Mouse (Mus musculus): ENCODE measurements around the gene Adgrf1. TPM values are rescaled to one million over a fixed set of nuclear protein-coding genes. Genes with fewer than 3 reads are reported as not detected.
A peak's percentile ranks its signal among the peaks of the same experiment; 100 is the strongest.

Gene Adgrf1
- polyA plus RNA-seq, 1 experiment from 2014 or later, result not detected

- 38% methylated on average over 5 of the region's 5 CpGs for WGBS
- no peak overlapping the region for H3K27ac ChIP-seq (replicated peaks)
- no peaks in the 10 kb centered on the region for H3K27me3 ChIP-seq (replicated peaks; ENCODE audit: low read depth, poor library complexity, severe bottlenecking)
- H3K4me3 ChIP-seq, result no peak overlapping the region
- no peak for DNase-seq (ENCODE audit: low spot score)
- H3K9me3 ChIP-seq, result no peaks in the 10 kb centered on the region
- H3K4me1 ChIP-seq, result peaks cover 26% of the 10 kb centered on the region
- H3K36me3 ChIP-seq (replicated peaks), result no peaks in the 10 kb centered on the region
Measured at GRCm38 (mm10) chr17:43251249-43252125, 18.6 kb upstream of the Adgrf1 start.

DNA sequence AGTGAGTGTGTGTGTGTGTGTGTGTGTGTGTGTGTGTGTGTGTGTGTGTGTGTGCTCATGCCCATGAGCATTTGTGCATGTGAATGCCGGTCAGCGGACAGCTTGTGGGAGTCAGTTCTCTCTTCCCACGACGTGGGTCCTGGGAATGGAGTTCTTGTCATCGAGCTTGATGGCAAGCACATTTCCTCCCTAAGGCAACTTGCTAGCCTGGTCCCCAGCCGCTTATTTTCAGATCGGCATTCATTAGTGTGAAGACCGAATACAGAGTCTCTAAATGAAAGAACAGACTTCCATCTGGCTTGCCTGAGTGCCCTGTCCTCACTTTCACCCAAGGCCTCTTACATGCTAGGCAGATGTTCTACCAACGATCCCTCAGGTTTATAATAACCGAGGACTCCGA lies 17.3 kb upstream of the Adgrf1 start:
- no peak overlapping the region for H3K4me3 ChIP-seq
- H3K9me3 ChIP-seq, result no peaks in the 10 kb centered on the region
- no peak overlapping the region for H3K27ac ChIP-seq (replicated peaks)
- H3K36me3 ChIP-seq (replicated peaks), result no peaks in the 10 kb centered on the region
- no peak for DNase-seq (ENCODE audit: low spot score)
- peaks cover 29% of the 10 kb centered on the region for H3K4me1 ChIP-seq
- no peaks in the 10 kb centered on the region for H3K27me3 ChIP-seq (replicated peaks; ENCODE audit: low read depth, poor library complexity, severe bottlenecking)
- WGBS, result 64% methylated on average over 11 of the region's 11 CpGs

- 56% methylated on average over 3 of the region's 3 CpGs for WGBS
- H3K9me3 ChIP-seq, result no peaks in the 10 kb centered on the region
- H3K4me3 ChIP-seq, result no peak overlapping the region
Measured at GRCm38 (mm10) chr17:43254261-43254660, 15.9 kb upstream of the Adgrf1 start.

GRCm38 (mm10) chr17:43256536-43257135 lies 13.5 kb upstream of the Adgrf1 start:
- DNase-seq (ENCODE audit: low spot score), result no peak

More at GRCm38 (mm10) chr17:43254261-43254660, 15.9 kb upstream of the Adgrf1 start:
- Histone ChIP-seq H3K27me3 (replicated peaks; ENCODE audit: low read depth, poor library complexity, severe bottlenecking) (no peaks in the 10 kb centered on the region), H3K4me1 (peaks cover 29% of the 10 kb centered on the region), H3K27ac (replicated peaks) (no peak overlapping the region), H3K36me3 (replicated peaks) (no peaks in the 10 kb centered on the region)
- no peak for DNase-seq (ENCODE audit: low spot score)

DNA sequence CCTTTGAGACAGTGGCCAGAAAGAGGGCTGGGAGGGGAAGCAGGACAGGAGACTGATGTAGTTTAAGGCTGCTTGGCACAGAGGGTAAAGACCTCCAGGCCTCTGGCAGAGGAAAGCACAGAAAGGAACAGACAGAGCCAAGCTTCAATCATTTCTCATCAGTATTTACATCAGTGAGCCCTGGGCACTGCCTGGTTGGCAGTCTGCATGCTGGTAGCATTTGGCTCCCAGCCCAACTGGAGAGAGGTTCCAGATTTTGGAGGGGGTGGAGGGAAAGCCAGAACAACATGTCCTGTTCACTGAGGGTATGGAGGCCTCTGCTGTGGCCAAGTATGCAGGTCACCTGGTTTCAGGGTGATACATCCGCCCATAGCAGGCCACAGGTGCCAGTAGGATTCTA lies 12.4 kb upstream of the Adgrf1 start:
- 83% methylated on average over 1 of the region's 1 CpGs for WGBS
- Histone ChIP-seq H3K4me3 (no peak overlapping the region), H3K9me3 (peaks cover 6% of the 10 kb centered on the region; the same call in 1 of the 2 replicates)

More at GRCm38 (mm10) chr17:43256536-43257135, 13.5 kb upstream of the Adgrf1 start:
- no peaks in the 10 kb centered on the region for H3K36me3 ChIP-seq (replicated peaks)
- no peaks in the 10 kb centered on the region for H3K27me3 ChIP-seq (replicated peaks; ENCODE audit: low read depth, poor library complexity, severe bottlenecking)
- no peak overlapping the region for H3K27ac ChIP-seq (replicated peaks)
- peaks cover 18% of the 10 kb centered on the region for H3K4me1 ChIP-seq
- no peak overlapping the region for H3K4me3 ChIP-seq
- no peaks in the 10 kb centered on the region for H3K9me3 ChIP-seq
- WGBS, result 69% methylated on average over 12 of the region's 12 CpGs

GRCm38 (mm10) chr17:43261937-43262336 lies 8.2 kb upstream of the Adgrf1 start:
- no peaks in the 10 kb centered on the region for H3K27me3 ChIP-seq (replicated peaks; ENCODE audit: low read depth, poor library complexity, severe bottlenecking)
- H3K36me3 ChIP-seq (replicated peaks), result no peaks in the 10 kb centered on the region
- peaks cover 6% of the 10 kb centered on the region; the same call in 1 of the 2 replicates for H3K9me3 ChIP-seq
- 97% methylated on average over 5 of the region's 5 CpGs for WGBS
- H3K4me1 ChIP-seq, result 0 out of 2 replicates have a peak, but pooled peaks cover 5% of the 10 kb centered on the region
- H3K4me3 ChIP-seq, result no peak overlapping the region
- no peak for DNase-seq (ENCODE audit: low spot score)
- H3K27ac ChIP-seq (replicated peaks), result no peak overlapping the region

More for the DNA sequence above, 12.4 kb upstream of the Adgrf1 start:
- Histone ChIP-seq H3K27me3 (replicated peaks; ENCODE audit: low read depth, poor library complexity, severe bottlenecking) (no peaks in the 10 kb centered on the region), H3K27ac (replicated peaks) (no peak overlapping the region), H3K4me1 (peaks cover 11% of the 10 kb centered on the region), H3K36me3 (replicated peaks) (no peaks in the 10 kb centered on the region)
- no peak for DNase-seq (ENCODE audit: low spot score)

DNA sequence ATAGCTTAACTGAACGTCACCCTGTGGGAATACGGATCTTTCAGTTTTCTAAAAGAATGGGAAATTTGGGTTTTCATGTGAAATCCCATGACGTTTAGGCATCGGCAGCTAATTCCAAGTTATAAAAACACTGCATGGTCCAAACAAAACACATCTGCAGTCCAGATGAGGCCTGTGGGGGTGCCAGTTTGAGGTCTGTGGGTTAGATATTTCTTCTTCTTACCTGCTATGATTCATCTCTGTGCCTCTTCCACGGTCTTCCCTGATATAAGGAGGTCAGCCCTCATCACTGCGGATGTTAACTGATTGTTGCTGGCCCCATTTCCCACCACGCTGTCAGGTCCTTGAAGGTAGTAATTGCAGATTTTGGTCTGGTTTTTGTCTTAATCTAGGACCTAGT lies 5.4 kb upstream of the Adgrf1 start:
- H3K4me3 ChIP-seq, result no peak overlapping the region
- no peaks in the 10 kb centered on the region for H3K36me3 ChIP-seq (replicated peaks)
- H3K9me3 ChIP-seq, result peaks cover 6% of the 10 kb centered on the region; the same call in 1 of the 2 replicates
- H3K27ac ChIP-seq (replicated peaks), result no peak overlapping the region
- DNase-seq (ENCODE audit: low spot score), result no peak
- H3K27me3 ChIP-seq (replicated peaks; ENCODE audit: low read depth, poor library complexity, severe bottlenecking), result no peaks in the 10 kb centered on the region
- H3K4me1 ChIP-seq, result 0 out of 2 replicates have a peak, but pooled peaks cover 5% of the 10 kb centered on the region
- WGBS, result 67% methylated on average over 7 of the region's 7 CpGs

- H3K4me1 ChIP-seq, result peaks cover 5% of the 10 kb centered on the region; the same call in 1 of the 2 replicates
- no peak overlapping the region for H3K27ac ChIP-seq (replicated peaks)
- H3K27me3 ChIP-seq (replicated peaks; ENCODE audit: low read depth, poor library complexity, severe bottlenecking), result no peaks in the 10 kb centered on the region
- 28% methylated on average over 26 of the region's 26 CpGs for WGBS
- no peaks in the 10 kb centered on the region for H3K36me3 ChIP-seq (replicated peaks)
- peaks cover 6% of the 10 kb centered on the region; the same call in 1 of the 2 replicates for H3K9me3 ChIP-seq
- peak; percentile 86 for DNase-seq (ENCODE audit: low spot score)
- peak overlapping the region; percentile 21; the same call in 1 of the 2 replicates for H3K4me3 ChIP-seq
Measured at GRCm38 (mm10) chr17:43265178-43265837, 4.8 kb upstream of the Adgrf1 start.

DNA sequence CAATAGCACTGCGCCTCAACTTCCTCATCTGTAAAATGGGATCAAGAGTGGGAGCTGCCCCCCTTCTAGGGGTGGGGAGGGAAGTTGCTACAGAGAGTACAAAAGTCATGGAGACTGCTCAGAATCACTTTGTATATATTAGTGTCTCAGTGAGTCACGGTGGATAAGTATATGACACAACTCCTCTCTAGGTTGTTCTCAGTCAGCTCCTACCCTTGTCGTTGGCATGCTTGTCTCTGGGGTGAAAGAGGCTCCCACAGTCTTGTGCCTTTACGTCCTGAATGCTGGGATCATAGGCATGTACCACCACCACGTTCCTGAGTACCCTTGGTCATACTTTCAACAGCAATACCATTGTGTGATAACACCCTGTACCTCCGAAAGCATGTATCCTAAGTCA lies 4.2 kb upstream of the Adgrf1 start:
- no peaks in the 10 kb centered on the region for H3K27me3 ChIP-seq (replicated peaks; ENCODE audit: low read depth, poor library complexity, severe bottlenecking)
- no peak overlapping the region for H3K4me3 ChIP-seq
- H3K27ac ChIP-seq (replicated peaks), result no peak overlapping the region
- H3K9me3 ChIP-seq, result peaks cover 6% of the 10 kb centered on the region; the same call in 1 of the 2 replicates
- DNase-seq (ENCODE audit: low spot score), result no peak
- H3K36me3 ChIP-seq (replicated peaks), result no peaks in the 10 kb centered on the region
- 93% methylated on average over 6 of the region's 6 CpGs for WGBS
- H3K4me1 ChIP-seq, result peaks cover 5% of the 10 kb centered on the region; the same call in 1 of the 2 replicates

DNA sequence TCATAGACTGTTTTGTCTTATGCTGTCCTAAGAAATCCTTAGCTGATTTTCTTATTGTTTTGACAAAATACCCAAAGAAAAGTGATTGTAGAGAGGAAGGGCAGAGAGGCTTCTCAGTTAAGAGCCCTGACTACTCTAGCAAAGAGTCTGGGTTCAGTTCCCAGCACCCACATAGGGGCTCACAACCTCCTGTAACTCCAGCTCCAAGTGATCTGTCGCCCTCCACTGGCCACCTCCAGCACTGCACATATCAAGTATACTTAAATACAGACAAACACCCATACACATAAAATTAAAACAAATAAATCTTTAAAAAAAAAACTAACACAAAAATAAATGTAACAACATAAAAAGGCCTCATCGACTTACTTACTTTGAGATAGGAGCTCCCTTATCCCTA lies 3.5 kb upstream of the Adgrf1 start:
- 83% methylated on average over 2 of the region's 2 CpGs for WGBS

DNA sequence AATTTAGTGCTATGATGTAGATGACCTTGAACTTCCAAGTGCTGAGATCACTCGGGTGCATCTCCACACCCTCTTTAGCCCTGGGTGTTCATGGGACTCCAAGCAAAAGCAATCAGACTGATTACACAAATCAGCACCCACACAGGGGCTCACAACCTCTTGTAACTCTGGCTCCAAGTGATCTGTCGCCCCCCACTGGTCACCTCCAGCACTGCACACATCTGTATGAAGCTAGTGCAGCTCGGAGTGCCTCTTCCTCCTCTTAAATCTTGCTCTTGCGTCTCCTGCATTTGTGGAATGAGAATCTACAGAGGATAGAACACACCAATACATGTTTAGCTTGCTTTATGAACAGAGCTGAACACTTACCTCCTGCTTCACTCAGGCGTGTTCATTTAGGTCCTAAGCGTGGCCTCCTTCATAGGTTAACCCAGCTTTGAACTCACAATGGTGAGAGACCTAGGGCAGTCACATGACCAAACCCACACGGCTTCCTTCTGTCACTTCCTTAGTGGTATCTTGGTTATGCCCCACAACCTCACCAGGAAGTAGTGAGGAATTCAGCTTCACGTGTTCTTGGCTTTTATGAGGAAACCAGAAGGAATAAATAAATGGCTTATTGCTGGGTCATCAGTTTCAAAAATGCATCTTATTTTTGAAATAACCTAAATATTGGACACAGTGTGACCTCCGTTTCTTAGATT lies 2.9 kb upstream of the Adgrf1 start:
- H3K4me3 ChIP-seq, result no peak overlapping the region
- no peak for DNase-seq (ENCODE audit: low spot score)
- H3K36me3 ChIP-seq (replicated peaks), result no peaks in the 10 kb centered on the region
- H3K9me3 ChIP-seq, result peaks cover 5% of the 10 kb centered on the region; the same call in 1 of the 2 replicates
- 91% methylated on average over 9 of the region's 9 CpGs for WGBS
- peaks cover 5% of the 10 kb centered on the region; the same call in 1 of the 2 replicates for H3K4me1 ChIP-seq
- H3K27ac ChIP-seq (replicated peaks), result no peak overlapping the region
- no peaks in the 10 kb centered on the region for H3K27me3 ChIP-seq (replicated peaks; ENCODE audit: low read depth, poor library complexity, severe bottlenecking)

More for the DNA sequence above, 3.5 kb upstream of the Adgrf1 start:
- no peaks in the 10 kb centered on the region for H3K36me3 ChIP-seq (replicated peaks)
- no peak overlapping the region for H3K4me3 ChIP-seq
- no peak for DNase-seq (ENCODE audit: low spot score)
- H3K9me3 ChIP-seq, result peaks cover 6% of the 10 kb centered on the region; the same call in 1 of the 2 replicates
- no peaks in the 10 kb centered on the region for H3K27me3 ChIP-seq (replicated peaks; ENCODE audit: low read depth, poor library complexity, severe bottlenecking)
- no peak overlapping the region for H3K27ac ChIP-seq (replicated peaks)
- H3K4me1 ChIP-seq, result peaks cover 5% of the 10 kb centered on the region; the same call in 1 of the 2 replicates

DNA sequence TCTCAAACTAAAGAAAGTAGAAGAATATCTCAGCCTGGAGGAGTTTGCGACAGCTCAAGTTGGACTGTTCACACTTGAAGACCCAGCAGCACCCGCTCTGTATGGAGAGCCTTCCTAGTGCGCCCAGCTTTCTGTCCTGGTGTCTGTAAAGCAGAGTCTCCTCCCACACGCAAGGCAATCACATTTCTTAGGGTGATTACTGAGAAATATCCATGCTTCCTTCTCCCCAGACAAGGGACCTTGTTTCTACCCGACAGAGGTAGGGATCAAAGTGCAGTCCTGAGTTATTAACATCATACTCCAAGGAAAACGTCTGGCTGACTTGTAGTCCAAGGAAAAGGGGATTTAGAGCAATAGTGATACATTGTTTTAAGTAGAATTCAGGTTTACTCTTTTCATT lies 6.1 kb downstream of the Adgrf1 start:
- Histone ChIP-seq H3K27me3 (replicated peaks; ENCODE audit: low read depth, poor library complexity, severe bottlenecking) (no peaks in the 10 kb centered on the region), H3K27ac (replicated peaks) (no peak overlapping the region), H3K9me3 (no peaks in the 10 kb centered on the region), H3K4me1 (no peaks in the 10 kb centered on the region), H3K4me3 (no peak overlapping the region), H3K36me3 (replicated peaks) (no peaks in the 10 kb centered on the region)
- no peak for DNase-seq (ENCODE audit: low spot score)
- 83% methylated on average over 6 of the region's 6 CpGs for WGBS
